Mouse (Mus musculus): ENCODE measurements around the gene Tmem256.

- TF ChIP-seq CTCF (IDR thresholded peaks at IDR 0.05; ENCODE audit: low read depth) = no peak
- TF ChIP-seq EP300 (IDR thresholded peaks at IDR 0.05; ENCODE audit: low read depth) = 0 out of 2 replicates have a peak, but pooled peaks have one; percentile 45
These were observed 7.9 kb downstream of the Tmem256 start, which contains the start of gene Plscr3 for GRCm38 (mm10) chr11:69846198-69846680.

Data from liver, postnatal 0 days (tissue).